ENCODE assay signal across 9 mouse cellular contexts in genomic region chr9:14613308-14614204, GRCm38 (mm10). TPM values are rescaled to one million over a fixed set of nuclear protein-coding genes. Genes with fewer than 3 reads are reported as not detected.
DNase-seq lines count a peak whose midpoint lies in the region; ATAC-seq and TF ChIP-seq lines count a peak whose summit lies in the region.
"Had no signal": no experiment of that assay in that cellular context is flagged by ENCODE, and none has a peak within 500 bp of the region (broad histone marks: within the 10 kb centered on the region; RNA-seq: fewer than 3 reads in every experiment).

No protein-coding gene starts in this region.

- ATAC-seq in midbrain, embryonic 15.5 days (replicated peaks) = peak; percentile 30; the same call in 1 of the 2 replicates
- ATAC-seq in megakaryocyte progenitor cell, adult 5-6 weeks (replicated peaks; ENCODE audit: poor library complexity) = no peak
- ATAC-seq in granulocyte monocyte progenitor cell, adult 5-6 weeks (replicated peaks; ENCODE audit: poor library complexity, severe bottlenecking) = no peak

- H3K9me3 ChIP-seq in midbrain, embryonic 15.5 days = no peaks in the 10 kb centered on the region

- TF ChIP-seq POLR2A in embryonic fibroblast, embryonic 13.5 days (IDR thresholded peaks at IDR 0.05; ENCODE audit: low read depth, low read length) = no peak

- H3K4me1 ChIP-seq in embryonic fibroblast, embryonic 13.5 days (ENCODE audit: control insufficient read depth, insufficient read depth, low read length) = peaks cover 4% of the 10 kb centered on the region
- peaks cover 46% of the 10 kb centered on the region for H3K4me1 ChIP-seq in midbrain, embryonic 15.5 days

- H3K4me2 ChIP-seq in midbrain, embryonic 15.5 days = peak overlapping the region; percentile 90

- peak overlapping the region; percentile 74 for H3K27ac ChIP-seq in embryonic fibroblast, embryonic 13.5 days (ENCODE audit: insufficient read depth, low read length)
- peak overlapping the region; percentile 76 for H3K27ac ChIP-seq in midbrain, embryonic 15.5 days

- no peaks in the 10 kb centered on the region for H3K36me3 ChIP-seq in midbrain, embryonic 15.5 days (replicated peaks)

- H3K9ac ChIP-seq in midbrain, embryonic 15.5 days = peak overlapping the region; percentile 93

- 6% methylated on average over 15 of the region's 15 CpGs for WGBS in midbrain, embryonic 15.5 days

- no peak for TF ChIP-seq CTCF in embryonic fibroblast, embryonic 13.5 days (IDR thresholded peaks at IDR 0.05; ENCODE audit: borderline replicate concordance, insufficient read depth, low read length)

- no peaks in the 10 kb centered on the region for H3K27me3 ChIP-seq in midbrain, embryonic 15.5 days (replicated peaks)

- H3K4me3 ChIP-seq in embryonic fibroblast, embryonic 13.5 days (ENCODE audit: insufficient read depth, low read length) = peak overlapping the region; percentile 96
- peak overlapping the region; percentile 75 for H3K4me3 ChIP-seq in midbrain, embryonic 15.5 days
- H3K4me3 ChIP-seq: megakaryocyte, embryonic 14.5 days had no signal

- peak; percentile 9 for DNase-seq in kidney, adult 18-20 months
- no peak for DNase-seq in kidney, postnatal 25 days
- DNase-seq in kidney, adult 9 months = peak; percentile 49
- DNase-seq in right cerebral cortex, postnatal 25 days = no peak

RNA-seq across cellular contexts. Expression of gene Amotl1, which starts 31.3 kb away (rescaled TPM):
- polyA plus RNA-seq in embryonic fibroblast, embryonic 13.5 days (2011; ENCODE audit: insufficient read length, low read depth, missing spikeins) = 61.2 and 63.1 TPM in 2 replicates
- 10.6 and 11.8 TPM in 2 replicates for polyA plus RNA-seq in midbrain, embryonic 15.5 days (2015; fragmentation: Nextera tagmentation; extraction: Ambion mirVana)
- not detected in 2 replicates for total RNA-seq in megakaryocyte progenitor cell, adult 5-6 weeks (2015)
- total RNA-seq in megakaryocyte progenitor cell, adult 5-6 weeks (2017) = 0.24 TPM in 1 of 2 replicates, not detected in the other
- 0.17 TPM in 1 of 2 replicates, not detected in the other for total RNA-seq in granulocyte monocyte progenitor cell, adult 5-6 weeks (2014; fragmentation: Nextera tagmentation)
- not detected in 2 replicates for total RNA-seq in granulocyte monocyte progenitor cell, adult 5-6 weeks (2017)

Comparison
In these comparisons a context has a peak if more than half of its experiments do, and no peak if none do; other contexts are left out.
1. DNase-seq: peak in kidney, adult 18-20 months (single experiment) and kidney, adult 9 months (single experiment); none in kidney, postnatal 25 days (0 of 2) and right cerebral cortex, postnatal 25 days (single experiment).